Mouse (Mus musculus): ENCODE data around the gene Gpc6.

The Gpc6 gene

DNA sequence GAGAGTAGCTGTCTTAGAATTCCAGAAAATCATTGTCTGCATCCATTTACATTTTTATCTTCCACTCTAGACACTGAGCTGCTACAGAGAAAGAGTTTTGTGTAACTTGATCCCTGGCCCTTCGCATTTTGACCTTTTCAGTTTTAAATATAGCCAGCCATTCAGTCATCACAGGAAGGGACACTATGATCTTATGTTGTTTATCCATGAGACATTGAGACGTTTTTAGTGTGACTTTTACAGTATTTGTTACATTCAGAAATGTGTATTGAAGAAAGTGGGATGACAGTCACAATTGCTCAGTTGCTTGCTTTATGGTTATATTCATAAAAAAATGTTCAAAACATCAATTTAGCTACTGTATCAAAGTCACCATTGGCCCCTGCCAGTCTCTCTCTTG lies 130.0 kb downstream of the Gpc6 start:
- DNase-seq (ENCODE audit: extremely low read depth, low read depth) = no peak

DNA sequence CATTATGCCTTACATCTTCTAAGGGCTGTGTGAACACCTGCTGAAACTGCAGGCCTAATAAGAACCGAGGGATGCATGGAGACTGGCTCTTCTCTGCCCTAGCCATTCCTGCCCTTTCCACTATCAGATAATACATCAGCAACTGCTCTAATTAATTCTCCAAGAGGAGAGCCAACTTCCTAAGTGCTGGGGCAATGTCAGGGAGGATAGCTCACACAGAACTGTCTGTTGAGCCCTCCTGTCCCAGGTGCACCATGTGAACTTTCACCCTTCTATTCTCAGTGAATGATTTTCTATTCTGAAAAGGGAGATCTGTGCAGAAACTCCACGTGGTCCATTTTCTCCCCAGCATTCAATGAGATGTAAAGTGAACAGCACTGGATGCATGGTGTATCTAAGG lies 136.0 kb downstream of the Gpc6 start:
- DNase-seq (ENCODE audit: extremely low read depth, low read depth) = no peak

DNA sequence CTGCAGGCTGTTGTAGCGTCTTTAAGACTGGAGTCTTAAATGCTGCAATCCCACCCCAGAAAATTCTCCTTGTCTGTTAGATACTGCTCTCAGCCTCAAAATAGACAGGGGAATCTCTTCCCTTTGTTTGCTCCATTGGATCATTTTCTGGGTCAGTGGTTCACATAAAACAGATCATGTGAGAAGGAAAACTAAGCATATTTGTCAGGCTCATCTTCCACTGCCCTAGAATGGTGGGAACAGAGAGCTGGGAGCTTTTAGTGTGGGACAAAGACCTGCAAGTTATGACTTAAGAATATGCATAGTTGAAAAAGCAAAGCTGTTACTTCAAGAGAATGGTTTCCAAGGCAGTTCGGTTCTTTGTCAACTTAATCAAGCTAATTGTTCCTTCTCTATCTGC lies 136.4 kb downstream of the Gpc6 start:
- no peak for DNase-seq (ENCODE audit: extremely low read depth, low read depth)

DNA sequence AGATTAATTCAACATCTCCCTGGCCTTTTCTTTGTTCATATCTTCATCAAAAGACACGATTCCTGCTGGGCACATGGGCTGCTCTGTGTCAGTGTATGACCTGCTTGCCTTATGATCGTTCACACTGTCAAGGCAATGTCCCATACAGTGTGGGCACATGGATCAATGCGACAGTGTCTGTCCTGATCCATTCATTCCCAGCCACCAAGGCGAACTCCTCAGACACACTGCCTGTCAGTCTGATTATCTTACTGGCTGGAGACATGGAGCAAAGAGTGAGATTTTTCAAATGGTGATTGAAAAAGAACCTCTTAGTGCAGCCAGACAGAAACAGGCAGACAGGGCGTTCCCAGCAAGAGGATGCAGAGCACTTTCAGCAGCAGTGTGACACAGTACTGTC lies 143.1 kb downstream of the Gpc6 start:
- DNase-seq (ENCODE audit: extremely low read depth, low read depth) = no peak

DNA sequence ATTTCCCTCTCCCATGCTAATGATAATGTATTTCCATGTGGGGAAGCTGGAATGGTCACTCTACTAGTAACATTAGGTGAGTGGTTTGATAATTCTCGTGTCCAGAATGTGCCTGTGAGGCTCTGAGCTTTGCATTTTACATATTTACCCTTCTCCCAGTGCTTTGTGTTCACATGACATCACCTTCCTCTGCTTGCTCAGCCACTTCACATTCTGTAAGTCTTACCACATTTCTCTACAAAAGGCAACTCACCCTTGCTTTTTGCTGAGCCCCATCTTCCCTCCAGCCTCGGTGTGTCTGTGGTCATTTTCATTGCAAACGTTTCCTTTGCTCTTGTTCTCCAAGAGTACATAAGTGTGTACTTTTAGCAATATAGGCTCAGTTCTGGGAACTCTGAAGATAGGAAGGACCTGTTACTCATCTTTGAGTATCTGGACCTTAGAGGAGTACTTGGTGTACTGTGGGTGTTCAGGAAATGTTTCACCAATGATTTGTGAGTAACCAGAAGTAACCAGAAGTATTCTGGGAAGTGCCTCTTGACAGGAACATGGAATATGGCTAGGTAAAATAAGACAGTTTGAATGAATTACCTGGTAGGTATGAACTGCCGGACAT lies 145.5 kb downstream of the Gpc6 start:
- DNase-seq (ENCODE audit: extremely low read depth, low read depth) = no peak

DNA sequence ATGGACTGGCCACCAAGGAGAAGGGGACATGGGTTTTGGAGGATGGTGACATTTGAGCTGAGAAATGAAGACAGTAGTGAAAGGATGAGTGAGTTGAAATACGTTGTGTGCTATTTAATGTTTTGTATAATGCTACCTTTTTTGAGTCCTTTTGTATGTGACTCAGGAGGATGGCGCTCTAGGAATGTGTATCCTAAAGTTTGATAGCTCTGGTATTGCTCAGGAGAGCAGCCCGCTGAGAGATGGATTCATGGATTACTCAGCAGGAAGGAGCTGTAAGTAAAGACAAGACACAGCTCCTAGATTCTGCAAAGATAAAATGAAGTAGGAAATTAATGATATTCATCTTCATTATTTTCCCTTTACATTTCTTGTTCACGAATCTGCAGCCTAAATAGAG lies 168.5 kb downstream of the Gpc6 start:
- no peak for DNase-seq (ENCODE audit: extremely low read depth, low read depth)

DNA sequence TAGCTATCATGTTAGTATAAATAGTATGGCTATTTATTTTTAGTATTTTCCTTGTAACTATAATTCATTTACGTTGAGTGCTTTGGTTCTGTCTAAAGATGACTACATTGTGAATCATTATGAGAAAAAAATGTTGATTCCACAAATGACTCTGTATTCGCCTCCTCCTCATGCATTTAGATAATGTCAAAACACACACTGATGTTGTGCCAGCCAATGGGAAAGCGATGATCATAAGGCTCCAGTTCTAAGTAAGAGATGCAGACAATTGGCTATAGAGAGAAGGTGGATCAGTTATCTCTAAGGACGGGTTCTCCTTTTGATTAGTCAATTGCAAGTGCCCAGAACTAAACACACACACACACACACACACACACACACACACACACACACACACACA lies 181.8 kb downstream of the Gpc6 start:
- DNase-seq (ENCODE audit: extremely low read depth, low read depth) = no peak

DNA sequence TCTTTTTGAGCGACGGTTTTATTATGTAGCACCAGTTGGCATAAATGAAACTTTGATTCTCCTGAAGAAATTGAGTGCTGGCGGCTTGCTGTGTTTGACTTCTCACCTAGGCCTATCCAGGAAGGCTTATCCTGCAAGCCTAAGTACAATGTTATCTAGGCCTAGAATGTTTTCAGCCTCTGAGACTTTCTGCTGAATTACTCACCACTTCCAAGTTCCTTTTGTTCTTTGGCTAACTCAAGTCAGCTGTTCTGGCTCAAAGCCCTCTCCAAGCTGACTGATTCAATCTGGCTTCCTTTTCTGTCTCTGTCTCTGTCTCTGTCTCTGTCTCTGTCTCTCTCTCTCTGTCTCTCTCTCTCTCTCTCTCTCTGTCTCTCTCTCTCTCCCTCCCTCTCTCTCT lies 188.0 kb downstream of the Gpc6 start:
- no peak for DNase-seq (ENCODE audit: extremely low read depth, low read depth)

DNA sequence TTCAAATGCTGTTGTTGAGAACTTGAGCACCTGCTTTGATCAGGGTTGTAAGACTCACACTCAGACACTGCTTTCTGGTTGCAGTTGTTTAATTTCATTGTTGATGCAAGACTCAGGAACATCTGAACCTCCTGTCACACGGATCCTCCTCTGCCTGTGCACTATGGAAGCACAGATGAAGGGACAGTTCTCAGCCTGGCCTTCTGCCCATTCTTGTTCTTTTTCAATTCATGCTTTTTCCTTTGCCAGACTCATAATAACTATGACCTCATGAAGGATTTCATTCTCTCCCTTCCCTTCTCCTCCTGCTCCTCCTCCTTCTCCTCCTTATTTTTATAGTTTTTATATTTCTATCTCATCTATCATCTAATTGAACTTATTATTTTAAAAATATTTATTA lies 196.9 kb downstream of the Gpc6 start:
- DNase-seq (ENCODE audit: extremely low read depth, low read depth) = no peak

DNA sequence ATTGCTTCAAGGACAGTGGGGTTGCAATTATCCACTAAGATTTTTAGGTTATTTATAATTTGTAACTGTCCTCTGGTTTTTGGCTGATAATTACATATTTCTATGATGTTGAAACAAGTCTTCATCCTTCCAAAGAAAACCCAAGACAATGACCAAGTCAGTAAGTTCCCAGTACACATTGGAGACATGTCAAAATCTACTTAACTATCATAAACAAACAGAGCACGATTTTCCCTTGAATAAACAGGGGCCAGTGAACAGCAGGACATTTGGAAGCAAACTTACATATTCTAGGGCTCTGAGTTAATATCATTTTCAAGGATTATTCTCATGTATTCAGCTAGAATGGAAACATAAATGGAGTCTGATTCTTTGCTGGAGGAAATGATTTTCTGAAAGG lies 205.2 kb downstream of the Gpc6 start:
- DNase-seq (ENCODE audit: extremely low read depth, low read depth) = no peak

DNA sequence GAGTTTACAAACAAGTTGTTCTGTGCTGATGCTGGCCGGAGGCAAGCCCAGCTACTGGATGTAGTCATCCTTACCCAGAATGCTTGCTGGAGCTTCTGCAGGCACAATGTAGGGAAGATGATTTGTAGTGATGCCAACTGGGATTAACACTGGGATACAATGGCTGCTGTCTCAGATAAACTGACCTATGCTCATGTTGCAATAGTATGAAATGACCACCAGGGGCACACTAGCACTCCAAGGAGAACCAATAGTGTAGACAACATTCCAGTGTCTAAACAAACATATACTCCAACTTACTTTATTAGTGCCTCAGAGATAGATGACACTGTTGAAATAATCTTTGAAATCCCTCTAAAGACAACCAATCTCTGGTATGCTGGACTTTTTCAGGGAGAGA lies 206.2 kb downstream of the Gpc6 start:
- DNase-seq (ENCODE audit: extremely low read depth, low read depth) = no peak

DNA sequence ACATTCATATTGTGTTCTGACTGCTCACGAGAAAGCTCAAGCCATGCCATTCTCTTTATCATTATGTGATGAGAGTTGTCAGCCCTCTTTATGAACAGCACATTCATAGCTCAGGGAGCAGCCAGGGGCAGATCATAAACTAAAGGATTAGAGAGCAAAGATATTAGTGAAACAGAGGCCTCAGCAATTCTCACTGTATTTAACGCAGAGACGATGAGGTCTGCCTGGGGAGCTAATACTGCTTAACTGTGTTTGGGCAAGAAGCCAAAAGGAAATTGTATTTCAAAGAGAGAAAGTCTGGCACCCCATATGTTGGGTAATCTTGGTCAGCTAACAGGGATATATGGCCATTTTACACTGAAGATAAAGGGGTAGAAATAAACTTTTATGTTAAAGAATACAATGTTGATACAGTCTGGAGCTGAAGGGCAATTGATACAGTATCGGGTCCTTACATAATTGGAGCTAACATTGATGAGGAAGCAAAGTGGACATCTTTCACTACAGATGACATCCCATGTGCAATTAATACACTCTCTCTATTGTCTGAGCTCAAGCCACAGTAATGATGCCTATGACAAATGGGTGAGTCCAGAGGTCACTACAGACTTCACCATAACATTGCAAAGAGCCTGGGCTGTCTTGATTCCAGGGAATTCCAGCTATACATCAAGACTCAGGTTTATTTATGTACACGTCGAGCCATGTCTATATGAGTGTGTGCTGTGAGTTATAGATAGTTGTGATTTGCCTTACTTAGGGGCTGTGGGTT lies 216.1 kb downstream of the Gpc6 start:
- DNase-seq (ENCODE audit: extremely low read depth, low read depth) = no peak

DNA sequence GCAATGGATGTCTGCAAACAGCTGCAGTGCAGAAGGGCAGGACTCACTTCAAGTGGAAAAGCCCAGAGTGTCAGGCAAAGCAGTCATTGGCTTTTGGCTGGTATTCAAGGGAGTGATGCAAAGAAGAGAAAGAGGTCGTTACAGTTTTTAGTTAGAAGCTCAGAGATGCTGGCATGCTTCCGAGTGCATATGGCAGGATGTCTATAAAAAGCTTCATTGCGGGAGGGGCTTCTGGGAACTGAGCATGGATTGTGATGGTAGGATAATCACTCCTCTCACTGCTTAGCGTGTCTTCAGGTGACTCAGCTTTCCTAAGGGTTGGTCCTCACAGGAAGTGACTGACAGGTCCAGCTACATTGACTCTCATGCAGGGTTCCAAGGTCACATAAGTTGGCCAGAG lies 221.0 kb downstream of the Gpc6 start:
- DNase-seq (ENCODE audit: extremely low read depth, low read depth) = no peak

DNA sequence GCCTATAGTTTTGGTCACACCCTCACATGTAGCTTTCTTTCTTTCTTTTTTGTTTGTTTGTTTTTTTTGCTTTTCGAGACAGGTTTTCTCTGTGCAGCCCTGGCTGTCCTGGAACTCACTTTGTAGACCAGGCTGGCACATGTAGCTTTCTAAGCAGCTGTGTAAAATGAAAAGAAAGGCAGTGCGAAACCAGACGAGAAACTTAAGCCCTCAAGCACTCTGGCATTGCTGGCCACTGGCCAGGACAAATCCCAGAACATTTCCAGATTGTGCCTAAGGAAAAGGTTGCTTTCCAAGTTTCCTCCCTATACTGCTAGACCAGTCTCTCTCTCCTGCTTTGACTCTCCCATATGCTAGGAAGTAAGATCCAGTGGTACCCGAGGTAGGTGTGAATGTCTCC lies 221.6 kb downstream of the Gpc6 start:
- no peak for DNase-seq (ENCODE audit: extremely low read depth, low read depth)

DNA sequence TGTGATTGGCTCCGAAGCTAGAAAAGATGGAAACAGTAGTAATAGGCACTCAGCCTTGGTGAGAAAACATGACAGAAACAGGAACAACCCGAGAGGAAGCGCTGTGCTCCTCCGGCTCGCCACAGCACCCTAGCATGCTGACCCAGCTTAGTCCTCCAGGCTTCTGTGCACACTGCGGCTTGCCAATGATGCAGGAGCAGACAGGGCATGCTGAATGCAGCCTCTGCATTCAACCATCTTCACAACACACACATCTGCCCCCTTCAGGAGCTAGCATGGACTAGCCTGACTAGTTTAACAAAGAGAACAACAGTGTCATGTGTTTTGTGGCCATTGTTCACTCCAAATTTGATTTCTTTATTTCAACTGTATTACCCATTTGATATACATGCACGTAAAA lies 226.5 kb downstream of the Gpc6 start:
- DNase-seq (ENCODE audit: extremely low read depth, low read depth) = no peak

DNA sequence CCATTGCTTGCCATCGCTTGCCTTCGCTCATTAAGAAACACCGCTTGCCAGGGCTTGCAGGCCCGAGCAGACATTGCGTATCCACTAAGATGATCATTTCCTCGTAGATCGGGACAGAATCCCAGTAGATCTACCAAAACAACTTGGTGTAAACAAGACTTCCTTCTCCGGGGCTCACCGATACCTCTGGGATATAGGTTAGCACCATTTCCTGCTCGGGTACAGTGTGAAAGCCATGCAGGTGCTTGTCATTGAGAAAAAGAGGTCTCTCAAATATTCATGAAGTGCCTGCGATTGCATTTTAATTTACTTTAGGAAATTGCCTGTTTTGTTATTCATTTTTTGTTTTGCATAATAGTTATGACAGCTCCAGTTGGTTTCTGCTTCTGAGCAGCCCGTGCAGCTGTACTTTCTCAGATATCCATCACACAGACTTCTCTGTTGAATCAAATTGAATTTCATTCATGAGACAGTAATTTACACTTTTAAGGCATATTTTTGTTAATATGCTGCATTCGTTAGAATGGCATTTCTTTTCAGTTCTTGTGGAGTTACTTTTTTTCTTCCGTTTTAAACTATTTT lies 230.9 kb downstream of the Gpc6 start:
- DNase-seq (ENCODE audit: extremely low read depth, low read depth) = no peak

DNA sequence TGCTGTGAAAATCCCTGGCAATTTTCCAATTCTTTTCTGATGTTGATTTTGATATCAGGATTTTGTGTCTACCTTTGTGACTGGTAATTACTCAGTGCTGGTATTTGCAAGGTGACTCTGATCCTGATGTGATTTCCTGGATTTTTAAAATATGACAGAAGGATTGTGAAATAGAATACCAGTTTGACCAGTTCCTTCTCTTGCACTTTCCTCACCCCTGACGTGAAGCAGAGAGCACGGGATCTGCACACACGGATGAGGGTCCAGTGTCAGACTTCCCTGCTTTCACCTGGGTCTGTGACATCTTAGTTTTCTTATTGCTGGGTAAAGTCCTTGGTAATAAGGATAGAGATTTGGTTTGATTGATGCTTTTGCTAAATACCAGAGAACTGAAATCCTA lies 232.3 kb downstream of the Gpc6 start:
- no peak for DNase-seq (ENCODE audit: extremely low read depth, low read depth)

DNA sequence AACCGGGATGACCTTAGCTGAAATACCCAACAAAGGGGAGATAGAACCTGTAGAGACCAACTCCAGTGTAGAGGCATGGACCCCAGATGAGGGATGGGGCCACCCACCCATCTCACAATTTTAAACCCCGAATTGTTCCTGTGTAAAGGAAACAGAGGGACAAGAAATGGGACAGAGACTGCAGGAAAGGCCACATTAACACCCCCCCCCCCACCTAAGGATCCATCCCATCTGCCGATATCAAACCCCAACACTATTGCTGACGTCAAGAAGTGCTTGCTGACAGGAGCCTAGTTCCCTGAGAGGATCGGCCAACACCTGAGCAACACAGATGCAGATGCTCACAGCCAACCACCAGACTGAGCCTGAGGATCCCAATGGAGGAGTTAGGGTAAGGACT lies 241.2 kb downstream of the Gpc6 start:
- no peak for DNase-seq (ENCODE audit: extremely low read depth, low read depth)

DNA sequence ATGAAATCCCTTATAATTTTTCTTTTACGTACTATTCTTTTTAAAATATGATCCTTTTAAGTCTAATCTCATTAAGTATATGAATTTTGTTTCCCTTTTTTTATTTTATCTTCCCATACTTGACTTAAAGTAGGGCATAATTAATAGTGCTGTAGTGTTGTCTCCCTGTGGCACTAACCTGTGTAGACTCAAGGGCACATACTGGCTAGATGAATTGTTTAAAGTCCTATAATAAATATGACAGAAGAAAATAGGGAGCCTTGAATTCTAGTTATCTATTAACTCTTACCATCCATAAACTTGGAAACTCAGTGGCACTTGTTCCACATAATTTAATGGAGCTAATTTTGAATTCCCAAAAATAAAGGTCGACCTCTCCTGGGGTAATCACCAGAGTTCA lies 268.2 kb downstream of the Gpc6 start:
- DNase-seq (ENCODE audit: extremely low read depth, low read depth) = no peak

DNA sequence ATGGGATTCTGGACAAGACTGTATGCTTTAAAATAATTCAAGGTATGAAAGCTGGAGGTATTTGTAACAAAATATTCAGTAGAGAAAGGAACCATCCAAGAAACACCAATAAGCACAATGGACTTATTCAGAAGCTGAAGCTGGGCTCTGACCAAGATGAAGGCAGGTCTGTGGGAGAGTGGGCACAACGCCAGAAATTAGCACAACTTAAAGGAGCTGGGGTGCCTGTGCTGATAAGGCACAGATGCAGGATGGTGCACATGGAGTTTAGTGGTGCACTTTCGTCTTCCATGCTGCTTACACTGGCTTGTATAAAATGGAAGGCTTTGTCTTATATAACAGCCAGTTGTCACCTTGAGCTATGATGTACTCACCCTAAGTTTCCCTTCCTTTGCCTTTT lies 276.9 kb downstream of the Gpc6 start:
- DNase-seq (ENCODE audit: extremely low read depth, low read depth) = no peak

DNA sequence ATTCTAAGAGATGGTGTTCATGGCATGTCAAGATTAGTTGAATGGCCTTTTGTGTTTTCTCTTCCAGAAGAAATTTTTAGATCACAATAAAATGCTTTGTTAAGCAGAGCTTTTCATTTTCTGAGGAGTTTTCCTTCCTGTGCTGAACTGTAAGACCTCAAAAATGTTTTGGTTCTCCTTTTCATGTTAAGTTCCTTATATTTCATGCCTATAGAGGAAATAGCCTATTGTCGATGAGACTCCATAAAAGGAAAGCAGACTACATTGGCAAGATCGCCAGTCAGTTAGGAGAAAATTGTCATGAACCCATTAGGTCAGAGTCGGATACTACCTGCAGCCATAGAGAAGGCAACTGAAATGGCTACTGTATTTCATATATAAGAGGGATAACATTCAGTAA lies 278.8 kb downstream of the Gpc6 start:
- DNase-seq (ENCODE audit: extremely low read depth, low read depth) = no peak

DNA sequence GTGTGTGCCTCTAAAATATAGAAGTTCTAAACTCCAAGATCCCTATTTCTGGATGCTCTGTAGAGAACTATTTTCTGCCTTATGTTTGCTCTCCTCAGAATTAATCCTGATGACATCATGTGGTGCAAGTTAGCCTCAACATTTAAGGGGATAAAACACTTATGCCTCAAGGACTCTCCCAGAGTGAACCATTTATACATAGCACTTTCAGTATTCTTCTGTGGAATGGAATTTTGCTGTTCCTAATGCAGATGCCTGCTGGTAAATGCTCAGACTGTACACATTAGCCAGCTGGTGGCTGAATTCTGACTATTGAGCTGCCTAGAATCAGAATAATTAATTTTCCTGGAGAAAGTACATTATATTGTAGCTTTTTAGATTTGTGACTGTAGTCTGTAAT lies 289.3 kb downstream of the Gpc6 start:
- DNase-seq (ENCODE audit: extremely low read depth, low read depth) = no peak

DNA sequence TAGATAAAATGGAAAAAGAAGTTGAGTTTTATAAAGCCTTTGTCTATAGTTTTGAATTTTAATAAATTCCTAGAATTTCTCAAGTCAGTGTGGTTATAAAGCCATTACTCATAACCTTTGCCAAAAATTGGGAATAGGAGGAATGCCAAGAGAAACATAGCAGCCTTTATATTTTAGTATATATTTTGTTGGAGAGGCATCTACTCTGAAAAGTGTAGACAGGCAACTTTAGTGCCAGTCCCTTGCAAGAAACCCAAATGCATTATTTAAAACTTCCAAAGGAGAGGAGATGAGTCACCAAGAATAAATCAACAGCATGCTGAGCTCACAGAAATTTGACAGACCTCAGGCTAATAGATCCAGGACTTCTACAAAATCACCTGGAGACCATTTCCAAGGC lies 301.8 kb downstream of the Gpc6 start:
- no peak for DNase-seq (ENCODE audit: extremely low read depth, low read depth)

All from MEL-GATA-1-ER (cell line).